13 mouse cellular contexts compared by ENCODE assay signal in genomic region chr5:137075726-137076125, GRCm38 (mm10). TPM values are rescaled to one million over a fixed set of nuclear protein-coding genes. Genes with fewer than 3 reads are reported as not detected.
DNase-seq lines count a peak whose midpoint lies in the region; ATAC-seq and TF ChIP-seq lines count a peak whose summit lies in the region.
"Had no signal": no experiment of that assay in that cellular context is flagged by ENCODE, and none has a peak within 500 bp of the region (broad histone marks: within the 10 kb centered on the region; RNA-seq: fewer than 3 reads in every experiment).

No protein-coding gene starts in this region.

- no peaks in the 10 kb centered on the region for H3K9me3 ChIP-seq in liver, embryonic 12.5 days (replicated peaks)
- H3K9me3 ChIP-seq: limb, embryonic 12.5 days had no signal

- ATAC-seq in liver, embryonic 12.5 days: no peak
- ATAC-seq in granulocyte monocyte progenitor cell, adult 5-6 weeks (replicated peaks; ENCODE audit: poor library complexity, severe bottlenecking): no peak
- ATAC-seq in erythroblast, adult 5-6 weeks (replicated peaks; ENCODE audit: low FRiP score, poor library complexity, severe bottlenecking): no peak
- ATAC-seq: forebrain, embryonic 14.5 days; Patski had no signal

- H3K27me3 ChIP-seq in liver, embryonic 12.5 days (replicated peaks): 0 out of 2 replicates have a peak, but pooled peaks cover 4% of the 10 kb centered on the region
- H3K27me3 ChIP-seq: limb, embryonic 12.5 days; Patski had no signal

- TF ChIP-seq CTCF in gastrocnemius, adult 2 months (IDR thresholded peaks at IDR 0.05): no peak
- no peak for TF ChIP-seq CTCF in left cerebral cortex, adult 2 months (IDR thresholded peaks at IDR 0.05)

- intact Hi-C loops in gastrocnemius, adult 2 months (cut with DNase I): no loop called here
- intact Hi-C loops in gastrocnemius, postnatal 36 days (cut with DNase I): no loop called here
- intact Hi-C loops in left cerebral cortex, postnatal 4 days (cut with DNase I): no loop called here
- intact Hi-C loops in left cerebral cortex, adult 2 months (cut with DNase I): loop anchor here (1.0 kb wide), 1 partner anchor 27 kb away; no protein-coding TSS in a partner anchor

- no peak overlapping the region for H3K4me2 ChIP-seq in liver, embryonic 12.5 days
- H3K4me2 ChIP-seq: limb, embryonic 12.5 days had no signal

- no peaks in the 10 kb centered on the region for H3K36me3 ChIP-seq in liver, embryonic 12.5 days
- H3K36me3 ChIP-seq: limb, embryonic 12.5 days had no signal

- 49% methylated on average over 6 of the region's 6 CpGs for WGBS in liver, embryonic 12.5 days (ENCODE audit: insufficient replicate concordance)

- DNase-seq in gastrocnemius, adult 2 months: no peak
- DNase-seq in gastrocnemius, postnatal 36 days: no peak
- peak; percentile 6 for DNase-seq in left cerebral cortex, postnatal 4 days
- no peak for DNase-seq in left cerebral cortex, adult 2 months (ENCODE audit: extremely low spot score in 1 of 2, low spot score in 2 of 2)
- peak; percentile 34 for DNase-seq in cerebellum, adult 8-10 months
- DNase-seq: adrenal gland, postnatal 14 days had no signal

- H3K9ac ChIP-seq in liver, embryonic 12.5 days: no peak overlapping the region
- H3K9ac ChIP-seq: limb, embryonic 12.5 days had no signal

- H3K4me1 ChIP-seq in liver, embryonic 12.5 days: peaks cover 64% of the 10 kb centered on the region

- H3K4me3 ChIP-seq in gastrocnemius, adult 2 months: no peak overlapping the region
- H3K4me3 ChIP-seq in left cerebral cortex, adult 2 months: no peak overlapping the region
- H3K4me3 ChIP-seq in liver, embryonic 12.5 days: no peak overlapping the region
- H3K4me3 ChIP-seq: limb, embryonic 12.5 days had no signal

- H3K27ac ChIP-seq in gastrocnemius, adult 2 months: peak overlapping the region; percentile 94
- no peak overlapping the region for H3K27ac ChIP-seq in left cerebral cortex, adult 2 months
- peak overlapping the region; percentile 38; the same call in 1 of the 2 replicates for H3K27ac ChIP-seq in liver, embryonic 12.5 days
- H3K27ac ChIP-seq: limb, embryonic 12.5 days had no signal

RNA-seq across cellular contexts. Expression of gene Serpine1, which starts 3.7 kb away (rescaled TPM):
- 1 to 10 TPM; 2.5 to 2.8 TPM for total RNA-seq in gastrocnemius, adult 2 months (2021)
- 1 to 10 TPM; 2.8 to 7.5 TPM for total RNA-seq in gastrocnemius, postnatal 36 days (2021)
- total RNA-seq in left cerebral cortex, postnatal 4 days (2021): under 1 TPM; 0.60 TPM
- total RNA-seq in left cerebral cortex, adult 2 months (2021): 1 to 10 TPM in 1 of 2 experiments, under 1 TPM in 1; 0.91 to 1.1 TPM
- polyA plus RNA-seq in liver, embryonic 12.5 days (2016; fragmentation: Nextera tagmentation; extraction: Ambion mirVana): 0.19 TPM in 1 of 2 replicates, not detected in the other
- not detected in 2 replicates for total RNA-seq in granulocyte monocyte progenitor cell, adult 5-6 weeks (2014; fragmentation: Nextera tagmentation)
- total RNA-seq in granulocyte monocyte progenitor cell, adult 5-6 weeks (2017): not detected in 2 replicates
- 0.21 TPM in 1 of 2 replicates, not detected in the other for total RNA-seq in erythroblast, adult 5-6 weeks (2015; ENCODE audit: low replicate concordance)
- total RNA-seq in erythroblast, adult 5-6 weeks (2017; ENCODE audit: low replicate concordance): 0.84 TPM in 1 of 2 replicates, not detected in the other

RNA-seq across cellular contexts. Expression of gene Ap1s1, which starts 29.8 kb away (rescaled TPM):
- total RNA-seq in gastrocnemius, adult 2 months (2021): 10 to 100 TPM; 12.4 to 19.2 TPM
- 10 to 100 TPM; 14.6 to 16.8 TPM for total RNA-seq in gastrocnemius, postnatal 36 days (2021)
- total RNA-seq in left cerebral cortex, postnatal 4 days (2021): 100 to 1,000 TPM; 193 to 208 TPM
- total RNA-seq in left cerebral cortex, adult 2 months (2021): 100 to 1,000 TPM; 349 to 354 TPM
- polyA plus RNA-seq in liver, embryonic 12.5 days (2016; fragmentation: Nextera tagmentation; extraction: Ambion mirVana): 119 and 121 TPM in 2 replicates
- total RNA-seq in granulocyte monocyte progenitor cell, adult 5-6 weeks (2014; fragmentation: Nextera tagmentation): 84.9 and 95.5 TPM in 2 replicates
- total RNA-seq in granulocyte monocyte progenitor cell, adult 5-6 weeks (2017): 83.1 and 86.9 TPM in 2 replicates
- 2.3 and 3.5 TPM in 2 replicates for total RNA-seq in erythroblast, adult 5-6 weeks (2015; ENCODE audit: low replicate concordance)
- total RNA-seq in erythroblast, adult 5-6 weeks (2017; ENCODE audit: low replicate concordance): 5.2 and 10.3 TPM in 2 replicates

RNA-seq across cellular contexts. Expression of gene Trim56, which starts 40.3 kb away (rescaled TPM):
- total RNA-seq in gastrocnemius, adult 2 months (2021): 1 to 10 TPM; 7.5 to 9.3 TPM
- 1 to 10 TPM; 7.0 to 8.0 TPM for total RNA-seq in gastrocnemius, postnatal 36 days (2021)
- 1 to 10 TPM; 4.1 to 5.6 TPM for total RNA-seq in left cerebral cortex, postnatal 4 days (2021)
- total RNA-seq in left cerebral cortex, adult 2 months (2021): 1 to 10 TPM; 4.3 to 5.7 TPM
- polyA plus RNA-seq in liver, embryonic 12.5 days (2016; fragmentation: Nextera tagmentation; extraction: Ambion mirVana): 8.6 and 10.3 TPM in 2 replicates
- total RNA-seq in granulocyte monocyte progenitor cell, adult 5-6 weeks (2014; fragmentation: Nextera tagmentation): 24.2 and 28.4 TPM in 2 replicates
- total RNA-seq in granulocyte monocyte progenitor cell, adult 5-6 weeks (2017): 26.0 and 26.9 TPM in 2 replicates
- total RNA-seq in erythroblast, adult 5-6 weeks (2015; ENCODE audit: low replicate concordance): 128 and 178 TPM in 2 replicates
- 253 and 303 TPM in 2 replicates for total RNA-seq in erythroblast, adult 5-6 weeks (2017; ENCODE audit: low replicate concordance)

RNA-seq across cellular contexts. Expression of gene Vgf, which starts 49.5 kb away (rescaled TPM):
- not detected for total RNA-seq in gastrocnemius, adult 2 months (2021)
- total RNA-seq in gastrocnemius, postnatal 36 days (2021): not detected
- total RNA-seq in left cerebral cortex, postnatal 4 days (2021): 10 to 100 TPM; 48.5 to 78.9 TPM
- total RNA-seq in left cerebral cortex, adult 2 months (2021): 100 to 1,000 TPM; 433 to 446 TPM
- not detected in 2 replicates for polyA plus RNA-seq in liver, embryonic 12.5 days (2016; fragmentation: Nextera tagmentation; extraction: Ambion mirVana)
- total RNA-seq in granulocyte monocyte progenitor cell, adult 5-6 weeks (2014; fragmentation: Nextera tagmentation): not detected in 2 replicates
- not detected in 2 replicates for total RNA-seq in granulocyte monocyte progenitor cell, adult 5-6 weeks (2017)
- not detected in 2 replicates for total RNA-seq in erythroblast, adult 5-6 weeks (2015; ENCODE audit: low replicate concordance)
- not detected in 2 replicates for total RNA-seq in erythroblast, adult 5-6 weeks (2017; ENCODE audit: low replicate concordance)
- total RNA-seq: heart, adult 18-20 months had no signal

Comparison
In these comparisons a context has a peak if more than half of its experiments do, and no peak if none do; other contexts are left out.
1. DNase-seq: peak in left cerebral cortex, postnatal 4 days (single experiment) and cerebellum, adult 8-10 months (single experiment); none in gastrocnemius, adult 2 months (single experiment), gastrocnemius, postnatal 36 days (0 of 2) and left cerebral cortex, adult 2 months (0 of 2).
2. RNA of gene Ap1s1, which starts 29.8 kb away (total RNA-seq): 349 to 354 TPM in left cerebral cortex, adult 2 months, 193 to 208 TPM in left cerebral cortex, postnatal 4 days and 83.1 to 95.5 TPM in granulocyte monocyte progenitor cell, adult 5-6 weeks; 12.4 to 19.2 TPM in gastrocnemius, adult 2 months, 14.6 to 16.8 TPM in gastrocnemius, postnatal 36 days and 2.3 to 10.3 TPM in erythroblast, adult 5-6 weeks; every median in the first group is over 4 times any median in the second.
3. RNA of gene Trim56, which starts 40.3 kb away (total RNA-seq): 128 to 303 TPM in erythroblast, adult 5-6 weeks; 24.2 to 28.4 TPM in granulocyte monocyte progenitor cell, adult 5-6 weeks, 7.5 to 9.3 TPM in gastrocnemius, adult 2 months, 7.0 to 8.0 TPM in gastrocnemius, postnatal 36 days, 4.3 to 5.7 TPM in left cerebral cortex, adult 2 months and 4.1 to 5.6 TPM in left cerebral cortex, postnatal 4 days; every median in the first group is over 4 times any median in the second.